Mouse (Mus musculus) embryo, embryonic 9.5 days (tissue): ENCODE measurements around the gene Trmt61a.
"Not testable (repeated sequence)": the region's sequence is repeated elsewhere in the genome, so short reads cannot be mapped to it uniquely, and the experiment has no call there.

Experiments used
- DNase-seq: peaks from one replicate; pipeline ENCODE4 v3.0.0-alpha.2; 2017; ENCODE audit errors: extremely low spot score

The Trmt61a gene

GRCm38 (mm10) chr12:111698346-111698913 is 20.5 kb downstream of the Trmt61a start:
- no peak for DNase-seq

DNA sequence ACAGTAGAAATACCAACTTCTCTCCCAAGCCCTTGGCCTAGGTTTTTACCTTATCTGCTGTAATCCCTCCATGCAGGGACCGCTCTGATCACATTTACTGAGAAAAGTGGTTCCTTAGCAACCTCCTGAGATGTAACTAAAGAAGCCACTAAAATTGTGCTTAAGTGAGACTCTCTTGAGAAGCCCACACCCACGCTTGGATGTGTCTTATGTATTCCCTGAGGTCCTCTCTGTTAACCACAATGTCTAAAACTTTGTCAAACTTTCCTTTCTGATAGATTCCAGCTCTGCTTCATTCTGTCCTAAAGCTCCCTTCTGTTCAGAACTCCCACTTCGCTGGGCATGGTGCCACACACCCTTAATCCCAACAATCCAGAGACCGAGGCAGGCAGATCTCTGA is 21.6 kb downstream of the Trmt61a start:
- no peak for DNase-seq

DNA sequence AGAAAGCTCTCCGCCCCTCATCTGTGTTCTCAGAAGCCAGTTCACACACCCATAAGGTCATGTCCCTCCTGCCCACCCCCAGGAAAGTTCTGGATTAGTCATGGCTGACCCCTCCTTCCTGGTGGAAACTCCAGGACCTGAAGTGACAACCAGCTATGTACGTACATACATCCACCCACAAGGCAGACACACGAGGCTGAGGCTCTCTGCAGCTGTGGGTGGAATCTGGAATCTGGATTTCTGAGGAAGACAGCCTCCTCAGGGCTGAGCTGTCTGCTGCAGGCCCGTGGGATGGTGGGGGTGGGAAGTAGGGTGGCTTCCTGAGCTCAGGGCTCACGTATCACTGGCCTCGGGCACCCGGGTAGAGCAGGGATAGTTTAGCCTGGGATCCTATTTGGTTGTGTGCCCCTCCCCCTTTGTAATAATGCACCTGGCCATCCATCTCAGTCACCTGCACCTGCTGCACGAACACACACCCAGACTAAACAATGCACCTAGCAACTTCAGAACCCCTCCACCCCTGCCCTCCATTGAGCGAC is 23.1 kb downstream of the Trmt61a start:
- DNase-seq: no peak

DNA sequence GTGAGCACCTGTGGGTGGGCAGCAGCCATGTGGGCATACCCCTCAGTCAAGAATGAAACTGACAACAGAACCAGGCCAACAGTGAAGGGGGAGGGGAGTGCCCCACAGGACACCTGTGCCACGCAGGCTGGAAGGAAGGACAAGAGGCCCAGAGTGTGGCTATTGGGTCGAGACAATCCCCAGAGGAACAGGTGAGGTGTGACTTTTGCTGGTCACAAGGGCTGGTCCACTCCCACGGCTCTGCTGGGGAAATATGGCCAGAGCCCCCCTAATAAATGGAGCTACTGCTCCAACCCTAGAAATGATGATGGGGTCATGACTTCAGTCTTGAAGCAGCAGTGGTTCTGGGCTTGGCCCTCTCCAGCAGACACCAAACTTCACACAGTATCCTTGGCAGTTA is 25.4 kb downstream of the Trmt61a start:
- DNase-seq: no peak

DNA sequence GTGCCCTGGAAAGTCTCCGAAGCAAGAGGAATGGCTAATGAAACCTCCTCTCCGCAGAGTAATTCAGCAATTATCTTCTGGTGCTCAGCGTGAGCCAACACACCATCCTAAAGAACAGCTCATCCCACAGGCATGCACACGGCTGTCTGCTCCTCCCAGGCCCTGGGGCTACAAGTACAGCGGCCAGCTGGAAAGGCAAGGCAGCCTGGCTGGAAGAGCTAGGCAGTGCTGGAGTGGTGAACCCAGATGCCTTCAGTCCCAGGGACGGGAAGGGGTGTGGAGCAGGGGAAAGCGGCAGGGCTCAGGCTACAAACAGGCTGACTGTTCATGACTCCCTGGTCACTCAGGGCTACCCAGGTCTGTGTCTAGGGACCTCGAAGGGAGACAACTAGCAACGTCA is 26.7 kb downstream of the Trmt61a start:
- DNase-seq: no peak

DNA sequence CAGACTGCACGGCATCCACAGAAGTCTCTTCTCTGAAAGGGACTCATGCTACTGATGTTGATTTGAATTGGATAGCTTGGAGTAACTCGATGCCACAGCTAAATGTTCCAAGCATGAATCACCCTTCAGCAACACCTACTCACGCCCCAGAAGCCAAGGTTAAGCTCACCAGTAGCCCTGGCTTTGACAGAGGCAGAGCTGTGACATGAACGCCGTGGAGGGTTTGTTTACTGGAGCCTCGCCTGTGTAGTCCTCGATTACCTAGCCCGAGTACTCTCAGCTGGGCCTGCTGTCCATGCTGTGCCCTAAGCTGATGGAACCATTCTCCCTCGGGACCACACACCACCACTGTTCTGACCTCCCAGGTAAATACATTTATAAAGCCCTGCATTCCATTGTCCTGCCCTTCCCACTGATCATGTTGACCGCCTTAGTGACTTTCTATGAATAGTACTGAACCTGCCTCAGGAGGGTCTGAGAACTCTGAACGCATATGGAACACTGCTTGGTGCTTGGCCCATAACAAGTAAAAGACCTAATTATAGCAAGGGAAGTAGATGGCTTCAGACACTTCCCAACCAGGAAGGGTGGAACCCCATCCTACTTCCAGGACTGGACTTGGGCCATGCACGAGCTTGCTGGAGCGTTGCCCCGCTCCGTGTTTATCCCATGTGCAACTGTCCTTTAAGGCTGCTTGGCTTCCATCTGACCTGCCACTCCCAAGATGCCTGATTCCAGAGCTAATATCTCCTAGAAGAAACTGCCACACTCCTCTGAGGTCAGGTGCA is 27.5 kb downstream of the Trmt61a start:
- DNase-seq: no peak

DNA sequence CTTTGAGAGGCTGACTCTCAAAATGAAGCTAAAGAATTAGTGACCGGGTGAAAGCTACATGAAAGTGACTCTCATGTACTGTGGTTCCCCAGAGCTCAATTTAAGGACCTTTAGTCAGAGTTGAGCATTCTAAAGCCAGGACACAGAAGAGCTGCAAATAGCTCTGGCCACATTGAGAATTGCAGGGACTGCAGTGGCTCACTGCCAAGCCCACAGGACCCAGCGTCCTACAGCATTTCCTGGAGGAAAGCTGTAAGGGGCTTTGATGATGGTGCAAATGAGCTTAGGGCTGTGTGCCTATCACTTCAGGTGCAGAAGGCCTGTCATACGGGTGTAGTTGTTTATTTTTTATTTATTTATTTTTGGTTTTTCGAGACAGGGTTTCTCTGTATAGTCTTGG is 30.3 kb downstream of the Trmt61a start:
- no peak for DNase-seq

DNA sequence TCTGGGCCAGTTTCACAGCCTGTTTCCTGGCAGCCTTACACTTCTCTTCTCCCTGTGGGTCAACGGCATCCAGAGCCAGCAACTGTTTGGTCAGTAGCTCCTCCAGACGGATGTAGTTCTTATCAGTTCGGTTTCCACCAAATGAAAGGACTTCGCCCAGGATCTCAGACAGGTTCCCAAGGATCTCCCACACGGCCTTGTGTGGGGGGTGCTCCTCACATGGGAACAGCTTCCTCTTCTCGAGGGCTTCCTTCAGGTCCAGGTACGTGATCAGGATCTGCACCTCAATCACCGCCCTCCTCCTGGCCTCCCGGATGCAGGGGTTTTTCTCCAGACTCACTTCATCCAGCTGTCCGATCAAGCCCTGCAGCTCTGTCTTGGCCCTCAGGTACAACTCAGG is 32.2 kb downstream of the Trmt61a start:
- DNase-seq: no peak

DNA sequence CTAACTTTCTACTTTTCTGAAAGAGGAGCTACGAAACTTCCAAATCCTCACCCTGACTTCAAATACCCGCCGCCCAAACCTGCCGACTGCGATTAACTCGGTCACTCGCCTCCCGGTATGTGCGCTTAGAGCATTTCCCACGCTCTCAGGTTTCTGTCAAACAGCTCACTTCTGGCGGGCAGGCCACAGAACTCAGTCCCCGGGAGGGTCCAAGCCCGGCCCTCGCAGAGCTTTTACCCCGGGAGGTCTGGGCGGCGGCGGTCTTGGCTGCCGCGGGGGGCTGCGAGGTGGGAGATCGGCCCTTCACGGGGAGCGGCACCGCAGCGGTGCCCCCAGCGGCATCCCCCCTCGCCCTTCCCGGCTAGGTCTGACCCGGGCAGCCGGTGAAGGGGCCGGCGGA is 34.6 kb downstream of the Trmt61a start:
- peak; percentile 49 for DNase-seq

DNA sequence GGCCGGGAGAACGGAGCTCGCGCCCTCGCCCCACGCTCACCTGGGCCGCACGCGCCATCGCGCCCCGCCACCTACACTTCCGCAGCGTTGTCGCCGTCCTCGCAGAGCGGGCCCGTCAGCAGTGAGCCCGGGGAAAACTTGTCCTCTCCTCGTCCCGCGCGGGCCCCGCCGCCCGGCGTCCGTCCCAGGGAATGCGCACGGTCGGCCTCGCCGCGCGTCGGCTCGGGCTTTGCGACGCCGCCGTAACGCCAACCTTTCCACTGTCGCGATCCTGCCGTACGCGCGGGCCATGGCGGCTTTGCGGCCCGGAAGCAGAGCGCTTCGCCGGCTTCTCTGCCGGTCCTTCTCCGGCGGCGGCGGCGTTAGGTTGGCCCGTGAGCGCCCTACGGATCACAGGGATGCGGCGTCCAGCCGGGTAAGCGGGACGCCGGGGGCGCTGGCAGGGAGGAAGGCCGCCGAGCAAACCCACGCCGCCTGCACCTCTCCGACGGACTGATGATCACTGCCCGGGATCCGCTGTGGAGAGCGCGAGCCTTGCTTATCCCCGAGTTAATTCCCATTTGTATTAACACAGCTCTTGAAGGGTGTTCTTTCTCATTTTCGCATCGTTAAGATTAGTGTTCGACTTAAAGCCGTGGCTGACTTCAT is 35.2 kb downstream of the Trmt61a start, which contains the start of the genes Bag5 and Apopt1:
Bag5 (minus strand) TSS at position 254 of the 648 bp plus-strand sequence.
Apopt1 (plus strand) TSS at position 258 of the 648 bp plus-strand sequence.
- DNase-seq: peak; percentile 87

DNA sequence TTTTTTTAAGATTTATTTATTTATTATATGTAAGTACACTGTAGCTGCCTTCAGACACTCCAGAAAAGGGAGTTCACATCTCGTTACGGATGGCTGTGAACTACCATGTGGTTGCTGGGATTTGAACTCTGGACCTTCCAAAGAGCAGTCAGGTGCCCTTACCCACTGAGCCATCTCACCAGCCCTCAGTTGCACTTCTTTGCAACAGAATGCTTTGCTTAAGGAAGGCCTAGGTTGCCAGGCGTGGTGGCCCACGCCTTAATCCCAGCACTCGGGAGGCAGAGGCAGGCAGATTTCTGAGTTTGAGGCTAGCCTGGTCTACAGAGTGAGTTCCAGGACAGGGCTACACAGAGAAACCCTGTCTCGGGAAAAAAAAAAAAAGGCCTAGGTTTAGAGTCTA is 36.0 kb downstream of the Trmt61a start:
- not testable (repeated sequence) for DNase-seq

GRCm38 (mm10) chr12:111716505-111716904 is 38.6 kb downstream of the Trmt61a start:
- DNase-seq: no peak

DNA sequence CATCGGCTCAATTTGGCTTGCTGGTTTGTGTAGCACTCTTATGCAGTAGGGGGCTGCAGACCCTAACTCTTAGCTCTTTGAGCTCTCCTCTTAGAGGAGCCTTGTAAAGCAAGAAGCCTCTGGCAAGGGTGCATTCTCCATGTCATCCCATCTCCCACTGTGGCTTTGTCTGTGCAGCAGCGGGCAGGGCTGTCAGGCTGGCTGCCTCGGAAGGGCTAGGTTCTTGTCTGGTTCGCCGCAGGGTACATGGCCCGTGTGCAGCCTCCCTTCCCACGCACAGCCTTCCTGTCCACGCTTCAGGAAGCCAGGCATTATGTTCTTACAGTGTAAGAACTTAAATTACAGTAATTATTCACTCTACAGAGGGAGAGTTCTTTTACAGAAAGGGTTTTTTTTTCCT is 40.8 kb downstream of the Trmt61a start:
- no peak for DNase-seq

DNA sequence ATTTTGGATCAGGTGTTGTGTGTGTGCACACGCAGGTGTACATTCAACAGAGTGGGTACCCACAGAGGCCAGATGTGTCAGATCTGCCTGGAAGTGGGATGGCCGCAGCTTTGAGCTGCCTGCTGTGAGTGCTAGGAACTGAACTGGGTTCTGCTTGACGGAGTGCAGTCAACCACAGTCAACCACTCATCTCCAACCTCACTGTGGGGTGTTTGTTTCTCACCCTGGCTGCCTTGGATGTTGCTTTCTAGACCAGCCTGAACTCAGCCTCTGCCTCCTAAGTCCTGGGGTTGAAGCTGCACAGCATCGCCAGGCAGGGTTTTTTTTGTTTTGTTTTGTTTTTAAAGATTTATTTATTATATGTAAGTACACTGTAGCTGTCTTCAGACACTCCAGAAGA is 42.3 kb downstream of the Trmt61a start:
- DNase-seq: no peak

- DNase-seq: no peak
These were observed 44.7 kb downstream of the Trmt61a start for GRCm38 (mm10) chr12:111722654-111723053.

DNA sequence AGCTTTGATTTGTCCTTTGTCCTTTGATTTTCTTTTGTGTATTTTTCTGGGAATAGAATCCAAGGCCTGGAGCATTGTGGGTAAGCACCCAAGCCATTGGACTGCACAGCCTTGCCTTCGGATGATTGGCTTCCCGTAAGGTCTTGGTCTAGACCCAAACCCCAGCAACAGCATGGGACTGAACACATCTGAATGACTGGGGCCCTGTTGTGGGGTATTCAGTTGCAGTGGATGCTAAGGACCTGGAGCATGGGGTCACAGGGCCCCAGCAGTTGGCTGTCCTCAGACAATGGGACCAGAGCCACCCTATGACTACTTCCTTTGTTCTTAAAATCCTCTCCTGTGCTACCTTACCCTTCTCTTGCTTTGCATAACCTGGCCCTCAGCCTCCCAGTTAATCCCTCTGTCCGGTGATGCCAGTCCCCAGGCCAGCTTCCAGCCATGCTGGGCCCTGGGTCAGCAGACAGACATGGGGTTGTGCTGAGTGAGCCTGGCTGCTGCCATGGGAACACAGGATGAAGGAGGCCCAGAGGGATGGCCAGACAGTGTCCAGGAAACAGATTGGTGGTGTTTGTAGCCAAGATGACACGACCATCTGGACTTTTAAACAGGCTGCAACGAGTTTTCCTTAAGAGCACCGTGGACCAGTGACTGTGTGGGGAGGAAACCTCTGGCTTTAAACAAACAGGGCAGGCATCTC is 46.9 kb downstream of the Trmt61a start:
- DNase-seq: no peak

DNA sequence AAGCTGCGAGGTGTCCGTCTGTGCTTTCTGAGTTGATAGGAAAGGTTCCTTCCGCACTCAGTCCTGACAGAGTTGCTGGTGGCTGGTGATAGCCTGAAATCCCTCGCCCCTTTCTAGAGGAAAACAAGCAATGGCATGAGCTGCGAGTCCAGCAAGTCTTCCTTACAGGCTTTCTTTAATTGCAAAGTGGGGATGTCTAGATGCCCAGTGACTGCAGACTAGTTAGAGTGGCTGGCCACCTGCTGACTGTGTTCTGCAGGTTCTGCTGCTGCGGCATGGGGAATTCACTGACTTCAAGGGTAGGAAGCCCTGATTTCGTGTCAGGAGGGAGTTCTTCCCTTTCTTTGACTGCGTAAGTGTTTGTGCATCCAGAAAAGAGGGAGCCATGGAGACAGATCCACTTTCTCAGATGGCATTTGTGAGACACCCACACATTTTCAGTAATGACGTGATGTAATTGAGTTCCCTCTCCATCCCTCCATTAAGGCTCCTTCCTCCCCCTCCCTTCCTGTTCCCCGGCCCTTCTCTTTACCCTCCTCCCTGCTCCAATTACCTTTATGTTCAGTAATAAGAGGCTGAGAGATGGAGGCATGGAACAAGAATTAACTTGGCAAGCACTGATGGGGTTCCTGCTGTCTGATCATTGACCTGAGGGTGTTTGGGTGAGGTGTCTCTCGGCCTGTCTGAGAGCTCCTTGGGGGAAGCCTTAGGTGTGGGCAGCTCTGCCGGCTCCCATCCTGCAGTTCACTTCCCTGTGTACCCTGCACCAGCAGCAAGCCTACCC is 47.6 kb downstream of the Trmt61a start:
- DNase-seq: no peak

DNA sequence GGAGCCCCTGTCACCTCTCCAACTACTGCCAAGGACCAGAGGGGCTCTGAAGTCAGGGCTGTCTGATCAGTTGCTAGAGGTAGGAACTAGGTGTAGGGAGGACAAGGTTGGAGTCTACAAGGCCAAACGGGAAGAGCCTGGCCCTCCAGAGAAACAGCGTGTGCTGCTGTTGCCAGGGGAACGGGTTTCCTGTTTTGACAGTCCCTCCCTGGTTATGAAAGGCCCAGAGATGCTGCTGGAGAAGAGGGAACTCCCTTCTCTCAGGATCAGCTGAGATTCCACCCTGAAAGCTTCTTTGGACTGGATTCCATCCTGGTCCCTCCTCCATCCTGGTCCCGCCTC is 48.2 kb downstream of the Trmt61a start:
- DNase-seq: no peak

DNA sequence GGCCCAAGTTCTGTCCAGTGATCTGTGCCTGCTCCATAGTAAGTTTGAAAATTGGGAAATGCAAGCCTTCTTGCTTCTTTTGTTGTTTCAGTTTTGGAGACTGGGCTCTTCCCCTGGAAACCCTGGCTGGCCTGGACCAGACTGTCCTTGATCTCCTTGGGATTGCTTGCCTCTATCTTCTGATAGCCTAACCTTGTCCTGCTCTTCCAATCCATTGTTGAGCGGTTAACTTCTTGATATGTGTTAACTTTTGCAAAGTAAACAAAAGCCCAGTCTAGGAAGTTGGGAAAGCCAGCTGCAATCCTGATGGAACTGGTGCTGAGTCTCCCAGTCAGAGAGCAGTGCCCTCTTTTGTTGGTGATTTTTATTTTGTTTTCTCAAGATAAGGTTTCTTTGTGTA is 50.1 kb downstream of the Trmt61a start:
- DNase-seq: no peak

- peak; percentile 87 for DNase-seq
These were observed 54.2 kb downstream of the Trmt61a start for GRCm38 (mm10) chr12:111731822-111732807.
